Mouse (Mus musculus) heart, postnatal 14 days (tissue): ENCODE measurements around the gene Gm20823. TPM values are rescaled to one million over a fixed set of nuclear protein-coding genes. Genes with fewer than 3 reads are reported as not detected.
"Not testable (repeated sequence)": the region's sequence is repeated elsewhere in the genome, so short reads cannot be mapped to it uniquely, and the experiment has no call there.

Experiments
- DNase-seq, 2 experiments: peaks; one replicate each; pipeline ENCODE4 v3.0.0; 2021 to 2022
- intact Hi-C: fragments of 180-260 bp; cut with DNase I; formaldehyde crosslinking; loops from one replicate; pipeline ENCODE4 v1.15.1; 2025
- long read RNA-seq, 2 experiments: library from polyadenylated mRNA; stranded (forward); transcript quantifications; one replicate each; pipeline ENCODE4 v2.0.0; 2021
- total RNA-seq, 2 experiments: library from RNA; stranded (reverse); gene quantifications; 2 replicates each; pipeline ENCODE4 v1.2.3; 2021

Gm20823 gene
- total RNA-seq, result not detected
- long read RNA-seq, experiment 1, result 0 reads
- long read RNA-seq, experiment 2, result 0 reads

DNA sequence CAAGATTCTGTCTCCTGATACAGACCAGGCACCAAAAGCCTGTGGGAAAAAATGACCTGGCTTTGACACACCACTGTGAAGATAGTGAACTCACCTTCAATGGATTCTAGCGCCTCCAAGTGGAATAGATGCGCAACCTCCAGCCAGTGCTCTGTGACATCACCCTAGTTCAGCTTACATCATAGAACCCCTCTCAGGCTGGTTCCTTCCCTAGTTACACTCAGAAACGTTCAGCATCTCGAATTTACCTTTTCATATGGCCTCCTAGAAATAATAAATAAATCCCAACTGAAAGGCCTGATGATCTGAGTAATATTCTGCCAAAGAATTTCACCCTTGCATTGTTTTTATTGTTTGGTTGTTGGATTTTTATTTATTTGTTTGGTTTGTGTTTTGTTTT lies at the start of gene Gm20823:
Gene Gm20823, minus strand, starts transcription at position 101 of the 400 bp plus-strand sequence.
- DNase-seq, intact Hi-C loops: not testable (repeated sequence)
